Mouse (Mus musculus): Measurements from ENCODE around the gene Tm6sf1. TPM values are rescaled to one million over a fixed set of nuclear protein-coding genes. Genes with fewer than 3 reads are reported as not detected.
A peak's percentile ranks its signal among the peaks of the same experiment; 100 is the strongest.

The Tm6sf1 gene
- polyA plus RNA-seq, 1 experiment from 2014 or later, result 6.9 TPM

DNA sequence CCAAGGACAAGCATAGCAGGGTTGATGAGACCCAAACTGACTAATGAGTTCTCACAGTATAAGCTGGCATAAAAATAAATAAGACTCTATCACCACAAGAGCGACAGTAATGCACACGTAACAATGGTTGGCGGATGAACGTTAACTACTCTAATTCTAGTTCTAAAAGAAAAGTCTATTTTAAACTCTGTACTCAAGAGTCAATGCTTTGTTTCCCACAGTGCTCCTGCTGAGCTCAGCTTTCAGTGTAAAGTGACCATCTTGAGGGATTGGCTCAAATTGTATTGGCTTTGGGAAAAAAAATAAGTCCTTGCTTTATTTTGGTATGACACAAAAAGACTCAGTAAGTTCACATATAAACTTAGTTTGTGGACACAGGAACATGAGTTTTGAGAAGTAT is 26.3 kb downstream of the Tm6sf1 start:
- WGBS (ENCODE audit: insufficient replicate concordance), result 79% methylated on average over 4 of the region's 4 CpGs
- no peaks in the 10 kb centered on the region for H3K9me3 ChIP-seq (replicated peaks)
- H3K4me2 ChIP-seq, result no peak overlapping the region
- DNase-seq (no peak), ATAC-seq (ENCODE audit: low read depth) (no peak)
- H3K9ac ChIP-seq, result no peak overlapping the region
- no peaks in the 10 kb centered on the region for H3K4me1 ChIP-seq (replicated peaks)
- 0 out of 2 replicates have a peak, but pooled peaks cover 3% of the 10 kb centered on the region for H3K27me3 ChIP-seq
- H3K27ac ChIP-seq, result no peak overlapping the region
- H3K4me3 ChIP-seq (replicated peaks), result no peak overlapping the region
- no peaks in the 10 kb centered on the region for H3K36me3 ChIP-seq

GRCm38 (mm10) chr7:81899361-81899760 is 40.6 kb downstream of the Tm6sf1 start:
- no peak for DNase-seq
- Histone ChIP-seq H3K4me3 (replicated peaks) (no peak overlapping the region), H3K9ac (no peak overlapping the region), H3K27ac (no peak overlapping the region), H3K4me1 (replicated peaks) (no peaks in the 10 kb centered on the region), H3K27me3 (peaks cover 2% of the 10 kb centered on the region; the same call in 1 of the 2 replicates), H3K9me3 (replicated peaks) (no peaks in the 10 kb centered on the region), H3K4me2 (no peak overlapping the region), H3K36me3 (no peaks in the 10 kb centered on the region)
- 57% methylated on average over 11 of the region's 11 CpGs for WGBS (ENCODE audit: insufficient replicate concordance)
- no peak for ATAC-seq (ENCODE audit: low read depth)

- no peak for ATAC-seq (ENCODE audit: low read depth)
- H3K4me3 ChIP-seq (replicated peaks), result no peak overlapping the region
- no peaks in the 10 kb centered on the region; the same call in 1 of the 2 replicates for H3K27me3 ChIP-seq
Observed at GRCm38 (mm10) chr7:81904094-81904493, 45.3 kb downstream of the Tm6sf1 start.

DNA sequence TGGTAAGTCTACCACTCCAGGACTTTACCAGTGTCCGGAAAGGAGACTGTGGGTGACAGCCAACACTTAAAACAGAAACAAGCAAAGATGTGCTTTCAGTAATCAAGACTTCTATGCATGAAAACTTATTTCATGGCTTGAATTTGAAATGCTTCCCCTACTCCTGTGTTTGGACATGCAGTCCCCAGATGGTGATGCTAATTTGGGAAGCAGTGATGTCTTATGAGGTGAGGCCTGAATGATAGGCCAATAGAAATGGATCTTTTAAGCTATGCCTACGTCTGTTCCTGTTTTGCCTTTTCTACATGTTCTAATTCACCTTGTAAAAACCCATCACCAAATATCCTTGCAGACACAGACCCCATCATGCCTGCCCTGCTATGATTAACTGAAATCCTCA is 46.1 kb downstream of the Tm6sf1 start:
- Histone ChIP-seq H3K4me3 (replicated peaks) (no peak overlapping the region), H3K9me3 (replicated peaks) (no peaks in the 10 kb centered on the region), H3K27ac (no peak overlapping the region), H3K4me2 (no peak overlapping the region), H3K27me3 (no peaks in the 10 kb centered on the region), H3K4me1 (replicated peaks) (no peaks in the 10 kb centered on the region), H3K36me3 (no peaks in the 10 kb centered on the region), H3K9ac (no peak overlapping the region)
- WGBS (ENCODE audit: insufficient replicate concordance), result 60% methylated on average over 2 of the region's 2 CpGs
- no peak for ATAC-seq (ENCODE audit: low read depth)
- DNase-seq, result no peak

More at GRCm38 (mm10) chr7:81904094-81904493, 45.3 kb downstream of the Tm6sf1 start:
- WGBS (ENCODE audit: insufficient replicate concordance), result 55% methylated on average over 4 of the region's 4 CpGs
- H3K27ac ChIP-seq, result no peak overlapping the region
- DNase-seq, result no peak
- H3K9me3 ChIP-seq (replicated peaks), result no peaks in the 10 kb centered on the region
- no peak overlapping the region for H3K4me2 ChIP-seq
- no peaks in the 10 kb centered on the region for H3K4me1 ChIP-seq (replicated peaks)
- no peak overlapping the region for H3K9ac ChIP-seq
- no peaks in the 10 kb centered on the region for H3K36me3 ChIP-seq

DNA sequence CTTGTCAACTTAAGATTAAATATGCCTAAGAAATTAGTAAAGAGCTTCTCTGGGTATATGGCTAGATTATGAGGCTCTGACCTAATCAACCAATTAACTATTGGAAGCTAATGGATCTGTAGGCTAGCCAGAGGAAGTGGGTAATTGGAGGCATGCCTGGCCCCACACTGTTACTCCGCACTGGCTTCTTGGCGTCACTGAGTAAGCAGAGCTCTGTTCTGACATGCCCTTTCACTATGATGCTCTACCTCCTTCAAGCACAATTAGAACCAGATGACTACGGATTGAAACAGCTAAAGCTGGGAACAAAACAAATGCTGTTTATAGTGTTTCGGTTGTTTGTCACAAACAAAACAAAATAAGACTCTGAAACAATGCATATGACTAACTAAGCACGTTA is 59.5 kb downstream of the Tm6sf1 start:
- no peak overlapping the region for H3K4me3 ChIP-seq (replicated peaks)
- H3K36me3 ChIP-seq, result no peaks in the 10 kb centered on the region
- DNase-seq, result no peak
- H3K4me1 ChIP-seq (replicated peaks), result no peaks in the 10 kb centered on the region
- WGBS (ENCODE audit: insufficient replicate concordance), result 58% methylated on average over 5 of the region's 5 CpGs
- no peak overlapping the region for H3K27ac ChIP-seq
- H3K9me3 ChIP-seq (replicated peaks), result no peaks in the 10 kb centered on the region
- no peaks in the 10 kb centered on the region for H3K27me3 ChIP-seq
- no peak for ATAC-seq (ENCODE audit: low read depth)
- H3K9ac ChIP-seq, result no peak overlapping the region
- H3K4me2 ChIP-seq, result no peak overlapping the region

DNA sequence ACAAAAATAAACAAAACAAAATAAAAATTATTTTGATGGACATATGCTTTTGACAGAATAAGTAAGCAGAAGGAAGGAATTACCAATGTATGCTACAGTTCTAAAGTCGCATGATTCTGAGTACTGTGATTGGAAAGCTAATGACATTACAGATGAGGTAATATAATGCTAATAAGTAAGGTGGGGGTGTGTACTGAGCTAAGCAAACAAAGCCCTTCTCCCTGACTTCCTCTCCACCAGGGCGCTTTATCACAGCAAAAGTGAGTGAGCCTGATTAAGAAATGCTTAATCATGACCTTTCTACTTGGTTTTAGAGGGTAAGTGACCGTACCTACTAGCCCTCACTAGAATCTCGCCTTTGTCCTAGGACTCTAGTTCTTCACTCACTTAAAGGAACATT is 61.5 kb downstream of the Tm6sf1 start:
- ATAC-seq (ENCODE audit: low read depth), result no peak

DNA sequence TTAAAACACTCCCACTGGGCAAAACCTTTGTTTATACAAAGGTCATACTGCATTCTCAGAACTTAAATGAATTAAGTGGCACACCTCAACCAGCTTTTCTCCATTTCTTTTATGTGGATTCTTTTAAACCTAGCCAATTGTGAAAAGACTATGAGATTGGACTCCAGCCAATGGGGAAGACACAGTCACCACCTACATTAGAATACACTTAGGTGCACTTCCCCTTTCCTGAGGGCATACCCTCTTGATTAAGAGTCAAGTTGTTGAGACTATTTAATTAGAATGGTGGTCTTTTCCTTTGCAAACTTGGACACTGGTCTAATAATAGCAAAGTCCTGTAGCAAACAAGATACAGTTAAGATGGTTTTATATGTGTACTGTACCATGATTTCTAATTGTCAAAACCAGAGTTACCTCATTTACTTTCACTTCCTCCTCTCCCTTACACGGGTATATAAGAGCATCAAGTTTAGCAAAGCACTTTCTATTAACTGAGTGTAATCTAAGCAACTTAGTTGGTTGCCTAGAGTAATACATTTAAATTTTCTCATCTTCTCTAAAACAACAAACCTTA is 62.7 kb downstream of the Tm6sf1 start:
- Histone ChIP-seq H3K4me1 (replicated peaks) (no peaks in the 10 kb centered on the region), H3K9me3 (replicated peaks) (no peaks in the 10 kb centered on the region), H3K27me3 (no peaks in the 10 kb centered on the region), H3K27ac (no peak overlapping the region), H3K36me3 (no peaks in the 10 kb centered on the region), H3K4me3 (replicated peaks) (no peak overlapping the region), H3K9ac (no peak overlapping the region), H3K4me2 (no peak overlapping the region)
- DNase-seq (no peak), ATAC-seq (ENCODE audit: low read depth) (no peak)
- WGBS (ENCODE audit: insufficient replicate concordance), result 18% methylated on average over 1 of the region's 1 CpGs

More for the DNA sequence above, 61.5 kb downstream of the Tm6sf1 start:
- Histone ChIP-seq H3K27ac (no peak overlapping the region), H3K4me3 (replicated peaks) (no peak overlapping the region), H3K4me1 (replicated peaks) (no peaks in the 10 kb centered on the region), H3K27me3 (no peaks in the 10 kb centered on the region), H3K9me3 (replicated peaks) (no peaks in the 10 kb centered on the region), H3K9ac (no peak overlapping the region), H3K36me3 (no peaks in the 10 kb centered on the region), H3K4me2 (no peak overlapping the region)
- WGBS (ENCODE audit: insufficient replicate concordance), result 52% methylated on average over 4 of the region's 4 CpGs
- no peak for DNase-seq

DNA sequence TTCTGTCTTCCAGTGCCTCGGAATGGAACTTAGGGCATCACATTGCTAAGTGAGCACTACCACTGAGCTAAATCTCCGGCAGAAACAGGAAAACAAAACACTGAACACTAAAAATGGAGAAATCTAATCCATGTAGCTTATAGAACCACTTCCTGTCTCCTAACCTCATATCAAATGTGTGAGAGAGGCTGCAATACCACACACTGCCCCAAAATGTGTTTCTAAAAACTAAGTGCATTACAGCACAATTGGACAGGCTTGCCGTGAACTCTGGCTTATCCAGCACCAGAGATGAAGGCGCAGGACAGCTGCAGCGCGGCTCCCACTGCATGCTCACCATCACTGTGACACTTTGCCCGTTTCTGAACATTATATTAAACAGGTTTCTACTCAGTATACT is 70.2 kb downstream of the Tm6sf1 start:
- no peak overlapping the region for H3K9ac ChIP-seq
- H3K4me2 ChIP-seq, result no peak overlapping the region
- H3K4me1 ChIP-seq (replicated peaks), result peaks cover 9% of the 10 kb centered on the region; the same call in 1 of the 2 replicates
- H3K36me3 ChIP-seq, result no peaks in the 10 kb centered on the region
- ATAC-seq (ENCODE audit: low read depth) (no peak), DNase-seq (no peak)
- H3K27ac ChIP-seq, result no peak overlapping the region
- no peaks in the 10 kb centered on the region for H3K9me3 ChIP-seq (replicated peaks)
- H3K27me3 ChIP-seq, result peaks cover 33% of the 10 kb centered on the region
- WGBS (ENCODE audit: insufficient replicate concordance), result 56% methylated on average over 7 of the region's 7 CpGs
- no peak overlapping the region for H3K4me3 ChIP-seq (replicated peaks)

DNA sequence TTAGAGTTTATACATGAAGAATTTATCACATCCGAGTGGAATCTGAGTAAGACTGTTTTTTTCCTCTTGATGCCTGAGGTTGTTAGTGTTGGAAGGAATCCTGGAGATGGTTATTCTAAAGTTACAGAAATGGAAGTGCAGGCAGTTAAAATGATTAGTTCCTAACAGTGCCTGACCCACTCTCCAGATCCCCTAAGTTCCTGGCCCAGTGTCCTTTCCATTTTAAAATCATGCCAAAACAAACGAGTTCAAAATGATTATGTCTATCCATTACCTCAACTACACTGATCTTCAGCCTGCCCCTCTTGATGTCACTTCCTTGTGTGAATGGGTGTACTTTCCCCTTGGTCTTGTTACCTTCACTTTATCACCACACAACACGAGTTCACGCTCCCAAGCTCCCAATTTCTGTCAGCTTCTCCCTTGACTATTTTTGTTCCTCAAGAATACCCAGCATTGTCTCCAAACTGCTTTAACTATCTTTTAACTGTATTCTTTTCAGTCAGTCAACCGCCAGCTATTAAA is 73.8 kb downstream of the Tm6sf1 start:
- H3K4me3 ChIP-seq (replicated peaks), result no peak overlapping the region

DNA sequence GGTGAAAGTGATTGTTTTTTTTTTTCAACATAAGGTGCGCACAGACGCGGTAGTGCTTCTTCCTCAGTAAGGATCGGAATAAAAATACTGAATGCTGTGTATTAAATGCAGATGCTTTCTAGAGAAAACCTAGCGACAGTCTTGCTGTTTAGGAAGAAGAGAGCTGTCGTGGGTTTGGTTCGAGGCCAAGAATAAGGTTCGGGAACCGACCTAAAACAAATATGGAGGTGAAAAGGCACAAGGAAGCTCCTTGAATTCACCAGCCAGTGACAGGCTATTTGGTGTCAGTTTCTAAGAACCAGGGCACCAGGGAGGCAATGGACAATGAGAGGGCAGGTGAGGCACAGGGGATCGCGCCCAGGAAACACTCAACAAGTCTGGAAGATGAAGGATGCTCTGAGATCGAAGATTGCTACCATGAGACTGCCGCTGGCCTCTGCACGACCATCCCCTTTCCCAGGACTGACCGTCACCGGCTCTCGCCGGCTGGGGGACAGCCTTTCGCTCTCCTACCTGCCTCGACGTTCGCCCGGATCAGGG is 74.3 kb downstream of the Tm6sf1 start:
- Histone ChIP-seq H3K36me3 (no peaks in the 10 kb centered on the region), H3K4me1 (replicated peaks) (peaks cover 9% of the 10 kb centered on the region; the same call in 1 of the 2 replicates), H3K9me3 (replicated peaks) (no peaks in the 10 kb centered on the region), H3K27me3 (peaks cover 67% of the 10 kb centered on the region), H3K27ac (no peak overlapping the region), H3K4me3 (replicated peaks) (peak overlapping the region; percentile 56), H3K9ac (no peak overlapping the region), H3K4me2 (peak overlapping the region; percentile 59)
- DNase-seq (no peak), ATAC-seq (ENCODE audit: low read depth) (no peak)
- 15% methylated on average over 23 of the region's 23 CpGs for WGBS (ENCODE audit: insufficient replicate concordance)

More for the DNA sequence above, 73.8 kb downstream of the Tm6sf1 start:
- Histone ChIP-seq H3K9ac (no peak overlapping the region), H3K36me3 (no peaks in the 10 kb centered on the region), H3K4me2 (no peak overlapping the region), H3K27me3 (peaks cover 62% of the 10 kb centered on the region), H3K4me1 (replicated peaks) (peaks cover 9% of the 10 kb centered on the region; the same call in 1 of the 2 replicates), H3K9me3 (replicated peaks) (no peaks in the 10 kb centered on the region), H3K27ac (no peak overlapping the region)
- 45% methylated on average over 5 of the region's 5 CpGs for WGBS (ENCODE audit: insufficient replicate concordance)
- DNase-seq (no peak), ATAC-seq (ENCODE audit: low read depth) (no peak)

DNA sequence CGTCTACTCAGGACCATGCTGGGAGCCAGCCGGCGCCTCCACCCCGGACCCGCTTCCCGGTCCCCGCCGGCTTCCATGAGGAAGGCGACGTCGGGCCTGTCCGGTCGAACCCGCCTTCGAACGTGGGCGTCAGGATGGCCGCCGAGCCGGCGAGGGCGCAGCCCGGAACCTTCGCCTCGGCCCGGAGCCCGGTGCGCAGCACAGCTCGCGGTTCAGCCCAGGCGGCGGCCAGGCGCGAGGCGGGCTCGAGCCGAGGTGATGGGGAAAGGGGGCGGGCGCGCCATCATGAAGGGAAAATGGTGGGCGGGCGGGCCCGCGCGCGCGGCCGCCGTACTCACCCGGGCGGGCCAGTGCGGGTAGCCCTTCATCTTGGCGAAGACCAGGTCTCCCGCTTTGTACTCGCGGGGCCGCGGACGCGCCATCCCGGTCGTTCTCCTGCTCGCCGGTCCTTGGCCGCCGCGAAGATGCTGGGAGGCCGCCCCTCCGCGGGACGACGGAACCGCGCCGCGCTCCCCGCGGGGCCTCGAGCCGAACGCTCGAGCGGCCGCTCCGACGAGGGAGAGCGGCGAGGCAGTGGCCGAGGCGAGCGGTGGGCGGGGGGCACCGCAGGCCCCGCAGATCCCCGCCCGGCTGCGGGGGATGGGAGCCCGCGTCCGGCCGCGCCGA is 74.9 kb downstream of the Tm6sf1 start:
- H3K27ac ChIP-seq, result no peak overlapping the region
- H3K4me2 ChIP-seq, result peak overlapping the region; percentile 59
- WGBS (ENCODE audit: insufficient replicate concordance), result under 1% methylated on average over 86 of the region's 103 CpGs
- no peaks in the 10 kb centered on the region for H3K36me3 ChIP-seq
- peaks cover 70% of the 10 kb centered on the region for H3K27me3 ChIP-seq
- DNase-seq (no peak), ATAC-seq (ENCODE audit: low read depth) (no peak)
- peaks cover 9% of the 10 kb centered on the region; the same call in 1 of the 2 replicates for H3K4me1 ChIP-seq (replicated peaks)
- no peak overlapping the region for H3K9ac ChIP-seq
- peak overlapping the region; percentile 56 for H3K4me3 ChIP-seq (replicated peaks)
- no peaks in the 10 kb centered on the region for H3K9me3 ChIP-seq (replicated peaks)
